Mouse (Mus musculus): ENCODE results near the gene Fhod1.
"Not testable (repeated sequence)": the region's sequence is repeated elsewhere in the genome, so short reads cannot be mapped to it uniquely, and the experiment has no call there.

Gene Fhod1

DNA sequence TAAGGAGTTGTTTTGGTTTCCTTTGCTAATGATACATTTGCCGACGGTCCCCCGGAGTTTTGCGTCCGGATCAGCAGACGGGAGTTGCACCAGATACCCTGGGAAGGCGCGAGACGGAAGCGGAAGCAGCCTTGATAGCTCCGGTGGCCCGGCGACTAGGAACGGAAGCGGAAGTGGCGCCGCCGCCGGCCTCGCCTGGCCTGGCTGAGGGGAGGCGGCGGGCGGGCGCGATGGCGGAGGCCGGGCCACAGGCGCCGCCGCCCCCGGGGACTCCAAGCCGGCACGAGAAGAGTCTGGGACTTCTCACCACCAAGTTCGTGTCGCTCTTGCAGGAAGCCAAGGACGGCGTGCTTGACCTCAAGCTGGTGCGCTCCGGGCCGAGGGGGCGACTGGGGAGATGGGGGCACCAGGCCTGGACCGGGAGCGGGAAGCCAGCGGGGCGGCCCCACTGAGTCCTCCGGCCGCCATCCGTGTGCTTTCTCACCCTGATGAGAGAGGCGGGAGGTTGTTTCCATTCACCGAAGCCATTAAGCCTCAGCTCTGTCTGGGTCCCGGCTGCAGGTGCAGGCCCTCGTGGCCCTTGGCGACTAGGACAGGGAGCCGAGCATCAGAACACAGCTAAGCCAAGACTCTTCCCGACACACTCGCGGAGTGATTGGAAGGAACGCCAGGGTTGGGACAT is 50.1 kb downstream of the Fhod1 start, which contains the start of gene E2f4:
Gene E2f4, plus strand, starts transcription at position 153 of the 682 bp plus-strand sequence.
- peak; percentile 84 for DNase-seq (ENCODE audit: extremely low read depth, insufficient read length, low spot score)

DNA sequence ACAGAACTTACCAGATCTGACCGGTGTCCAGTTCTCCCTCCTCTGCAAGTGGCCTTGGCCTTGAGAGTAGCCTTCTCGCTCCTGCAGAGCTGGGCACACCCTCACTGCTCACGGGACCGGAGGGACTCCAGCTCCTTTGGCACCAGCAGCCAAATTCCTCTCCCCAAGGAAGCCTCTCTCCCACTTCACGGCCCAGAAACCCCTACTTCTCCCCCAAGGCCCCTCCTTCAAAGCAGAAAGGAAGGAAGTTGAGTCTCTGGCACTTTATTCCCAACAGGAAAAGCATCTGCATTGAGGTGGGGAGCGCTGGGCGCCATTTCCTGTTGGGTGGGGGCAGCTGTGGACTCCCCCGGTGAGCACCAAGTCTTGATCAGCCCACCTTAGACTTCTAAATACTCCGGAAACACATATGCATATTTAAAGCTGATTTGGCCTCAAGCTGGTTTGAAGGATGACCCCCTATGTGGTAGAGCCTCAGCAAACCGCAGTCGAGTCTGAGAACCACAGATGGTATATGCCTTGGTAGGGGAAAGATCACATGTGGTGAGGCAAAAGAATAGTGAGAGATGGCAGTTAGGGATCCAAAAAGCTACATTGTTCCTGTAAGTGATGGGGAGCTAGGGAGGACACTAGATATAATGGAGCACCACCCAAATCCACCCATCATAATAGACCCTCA is 51.7 kb downstream of the Fhod1 start, which contains the start of gene Exoc3l:
Gene Exoc3l, minus strand, starts transcription at position 207 of the 679 bp plus-strand sequence.
- no peak for DNase-seq (ENCODE audit: extremely low read depth, insufficient read length, low spot score)

GRCm38 (mm10) chr8:105295256-105295655 is 52.5 kb downstream of the Fhod1 start:
- no peak for DNase-seq (ENCODE audit: extremely low read depth, insufficient read length, low spot score)

DNA sequence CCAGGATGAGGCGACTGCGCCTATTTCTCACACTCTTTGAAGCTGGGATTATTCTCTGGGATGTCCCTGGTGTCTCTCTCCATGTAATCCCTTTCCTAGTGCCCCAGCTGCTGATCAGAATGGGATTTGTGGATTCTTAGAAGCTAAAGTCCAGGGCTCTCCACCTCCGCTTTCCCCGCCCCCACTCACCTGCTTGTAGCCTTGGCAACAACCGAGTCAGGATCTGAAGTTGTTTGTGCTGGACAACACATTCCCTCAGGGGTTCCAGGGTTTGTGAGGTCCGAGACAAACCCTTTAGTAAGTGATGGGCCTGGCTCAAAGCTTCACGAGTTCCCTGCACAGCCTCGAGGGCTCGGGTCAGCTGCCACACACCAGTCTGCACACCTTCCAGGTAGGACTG is 53.0 kb downstream of the Fhod1 start:
- DNase-seq (ENCODE audit: extremely low read depth, insufficient read length, low spot score), result no peak

GRCm38 (mm10) chr8:105293405-105293804 is 54.3 kb downstream of the Fhod1 start:
- DNase-seq (ENCODE audit: extremely low read depth, insufficient read length, low spot score), result no peak

DNA sequence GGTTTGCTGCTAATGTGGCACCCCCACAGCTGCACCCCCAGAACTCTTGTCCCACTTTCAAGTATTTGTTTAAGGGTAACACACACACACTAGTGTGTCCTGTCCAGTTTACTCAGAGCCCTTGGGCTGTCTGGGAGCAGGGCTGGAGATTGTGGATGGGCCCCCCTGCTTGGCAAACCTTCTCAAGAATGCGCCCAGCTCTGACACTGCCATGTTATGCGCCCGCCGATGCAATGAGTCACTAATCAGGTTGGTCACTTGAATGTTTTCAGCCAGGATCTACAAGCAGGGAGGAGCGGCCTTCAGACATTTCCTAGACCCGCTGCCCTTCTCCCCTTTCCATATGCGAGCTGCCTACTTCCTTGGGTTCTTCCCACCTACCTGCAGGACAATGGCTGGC is 55.3 kb downstream of the Fhod1 start:
- peak; percentile 65 for DNase-seq (ENCODE audit: extremely low read depth, insufficient read length, low spot score)

GRCm38 (mm10) chr8:105291802-105292201 is 56.0 kb downstream of the Fhod1 start:
- not testable (repeated sequence) for DNase-seq (ENCODE audit: extremely low read depth, insufficient read length, low spot score)

GRCm38 (mm10) chr8:105291364-105291763 is 56.4 kb downstream of the Fhod1 start:
- not testable (repeated sequence) for DNase-seq (ENCODE audit: extremely low read depth, insufficient read length, low spot score)

GRCm38 (mm10) chr8:105290554-105291314 is 57.0 kb downstream of the Fhod1 start:
- DNase-seq (ENCODE audit: extremely low read depth, insufficient read length, low spot score), result peak; percentile 52

GRCm38 (mm10) chr8:105289805-105290460 is 57.8 kb downstream of the Fhod1 start, which contains the start of gene 4931428F04Rik:
TSS of gene 4931428F04Rik (minus strand) at chr8:105289864.
- DNase-seq (ENCODE audit: extremely low read depth, insufficient read length, low spot score), result no peak

- DNase-seq (ENCODE audit: extremely low read depth, insufficient read length, low spot score), result peak; percentile 95
These were observed 58.6 kb downstream of the Fhod1 start for GRCm38 (mm10) chr8:105288958-105289732.

- no peak for DNase-seq (ENCODE audit: extremely low read depth, insufficient read length, low spot score)
These were observed 59.5 kb downstream of the Fhod1 start for GRCm38 (mm10) chr8:105288231-105288630.

- DNase-seq (ENCODE audit: extremely low read depth, insufficient read length, low spot score), result no peak
These were observed 60.8 kb downstream of the Fhod1 start for GRCm38 (mm10) chr8:105286907-105287306.

- DNase-seq (ENCODE audit: extremely low read depth, insufficient read length, low spot score), result no peak
These were observed 62.2 kb downstream of the Fhod1 start for GRCm38 (mm10) chr8:105285514-105285913.

DNA sequence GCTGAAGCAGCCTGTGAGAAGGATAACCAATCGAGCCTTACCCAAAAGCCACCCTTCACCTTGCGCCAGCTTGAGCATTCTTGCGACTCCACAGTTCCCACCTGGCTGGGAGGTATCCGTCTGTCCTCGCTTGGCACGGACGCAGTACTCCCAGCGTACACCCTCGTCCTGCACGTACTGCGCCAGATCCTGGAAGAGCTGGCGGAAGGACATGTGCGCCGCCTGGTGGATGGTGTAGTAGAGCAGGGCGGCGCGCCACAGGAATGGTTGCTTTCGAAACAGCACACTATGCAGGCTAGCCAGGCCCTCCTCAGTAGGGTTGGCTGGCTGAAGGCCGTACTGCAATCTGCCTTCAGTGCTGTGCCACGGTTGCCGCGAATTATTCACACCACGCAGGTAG is 64.7 kb downstream of the Fhod1 start:
- no peak for DNase-seq (ENCODE audit: extremely low read depth, insufficient read length, low spot score)

DNA sequence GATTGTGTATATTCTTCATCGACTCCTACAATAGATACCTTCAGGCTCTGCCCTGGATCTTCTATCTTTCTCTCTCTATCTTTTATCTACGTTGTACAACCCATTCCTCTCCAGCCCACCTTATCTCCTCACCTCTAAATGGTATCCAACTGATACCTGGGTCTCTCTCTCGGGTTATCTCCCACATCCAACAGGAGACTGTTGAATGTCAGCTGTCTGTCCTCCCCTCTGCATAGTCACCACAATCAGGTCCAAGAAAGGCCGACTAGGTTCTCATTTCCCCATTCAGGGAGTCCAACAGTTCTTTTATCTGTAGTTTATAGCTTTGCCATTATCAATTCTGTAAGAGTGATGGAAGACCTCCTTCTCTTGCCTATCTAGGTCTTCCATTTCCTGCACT is 65.5 kb downstream of the Fhod1 start:
- no peak for DNase-seq (ENCODE audit: extremely low read depth, insufficient read length, low spot score)

DNA sequence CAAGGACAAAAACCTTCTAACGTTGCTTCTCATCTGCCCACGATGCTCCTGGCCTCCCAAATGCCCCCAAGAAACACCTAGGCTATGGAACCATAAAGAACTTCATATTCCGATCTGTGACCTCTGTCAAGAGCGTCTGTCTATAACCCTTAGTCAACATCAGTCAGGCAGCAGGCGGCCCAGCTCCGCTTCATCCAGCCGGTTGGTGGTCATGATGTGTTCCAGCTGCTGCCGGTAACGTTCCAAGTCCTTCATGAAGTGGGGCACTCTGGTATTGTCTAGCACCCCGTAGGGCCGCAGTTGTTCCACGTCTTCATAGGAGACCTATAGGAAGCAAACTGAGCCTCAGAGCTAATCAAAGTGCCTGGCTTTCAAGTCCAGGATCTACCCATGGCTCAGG is 65.9 kb downstream of the Fhod1 start:
- no peak for DNase-seq (ENCODE audit: extremely low read depth, insufficient read length, low spot score)

GRCm38 (mm10) chr8:105280567-105280966 is 67.2 kb downstream of the Fhod1 start:
- no peak for DNase-seq (ENCODE audit: extremely low read depth, insufficient read length, low spot score)
